Mouse (Mus musculus): ENCODE results near the gene Scaf8.

- no peak for TF ChIP-seq CTCF (IDR thresholded peaks at IDR 0.05; ENCODE audit: low read depth)
- TF ChIP-seq EP300 (IDR thresholded peaks at IDR 0.05; ENCODE audit: low read depth), result no peak
These were observed 130.3 kb downstream of the Scaf8 start for GRCm38 (mm10) chr17:3244881-3245739.

Data from liver, postnatal 0 days (tissue).